Mouse (Mus musculus) spleen, postnatal 10 days (tissue): ENCODE results near the gene Unc5cl.
A peak's percentile ranks its signal among the peaks of the same experiment; 100 is the strongest.

Experiments used
- DNase-seq, 2 experiments: peaks; one replicate each; pipeline ENCODE4 v3.0.0; 2021 to 2022; ENCODE audit warnings: low spot score in 2 of 2

The Unc5cl gene

GRCm38 (mm10) chr17:48454688-48455087 lies at the start of gene Unc5cl:
TSS of gene Unc5cl (plus strand) at chr17:48454901.
- DNase-seq, result peak in 1 of 2 experiments; percentile 51

GRCm38 (mm10) chr17:48407154-48407553 lies 47.5 kb upstream of the Unc5cl start:
- peak in 1 of 2 experiments; percentile 41 for DNase-seq

GRCm38 (mm10) chr17:48407910-48408525 lies 46.7 kb upstream of the Unc5cl start:
- DNase-seq, result no peak

- peak; percentile 82 to 89 for DNase-seq
These were observed 46.0 kb upstream of the Unc5cl start for GRCm38 (mm10) chr17:48408526-48409291.

GRCm38 (mm10) chr17:48409380-48410298 lies 45.1 kb upstream of the Unc5cl start, which contains the start of the genes Nfya and Oard1:
TSS of gene Nfya (minus strand) at chr17:48409906.
TSS of gene Oard1 (plus strand) at chr17:48410014.
- peak; percentile 100 for DNase-seq

GRCm38 (mm10) chr17:48410299-48410785 lies 44.4 kb upstream of the Unc5cl start:
- DNase-seq, result no peak

- DNase-seq, result no peak
These were observed 43.5 kb upstream of the Unc5cl start for GRCm38 (mm10) chr17:48411241-48411640.

- DNase-seq, result no peak
These were observed 38.7 kb upstream of the Unc5cl start for GRCm38 (mm10) chr17:48416011-48416410.

GRCm38 (mm10) chr17:48416425-48417195 lies 38.1 kb upstream of the Unc5cl start:
- DNase-seq, result peak; percentile 57 to 81

GRCm38 (mm10) chr17:48417521-48417920 lies 37.2 kb upstream of the Unc5cl start:
- no peak for DNase-seq

- no peak for DNase-seq
These were observed 36.5 kb upstream of the Unc5cl start for GRCm38 (mm10) chr17:48418174-48418573.

GRCm38 (mm10) chr17:48418781-48419180 lies 35.9 kb upstream of the Unc5cl start:
- DNase-seq, result no peak

GRCm38 (mm10) chr17:48419571-48419970 lies 35.1 kb upstream of the Unc5cl start:
- DNase-seq, result no peak

- no peak for DNase-seq
These were observed 30.5 kb upstream of the Unc5cl start for GRCm38 (mm10) chr17:48424237-48424636.

- DNase-seq, result peak in 1 of 2 experiments; percentile 64
These were observed 28.7 kb upstream of the Unc5cl start for GRCm38 (mm10) chr17:48425823-48426612.

- DNase-seq, result peak in 1 of 2 experiments; percentile 61
These were observed 27.5 kb upstream of the Unc5cl start for GRCm38 (mm10) chr17:48426991-48427750.

GRCm38 (mm10) chr17:48427852-48428530 lies 26.7 kb upstream of the Unc5cl start:
- DNase-seq, result peak in 1 of 2 experiments; percentile 61

GRCm38 (mm10) chr17:48430394-48430793 lies 24.3 kb upstream of the Unc5cl start:
- no peak for DNase-seq

GRCm38 (mm10) chr17:48431054-48431453 lies 23.6 kb upstream of the Unc5cl start:
- DNase-seq, result no peak
